Mouse (Mus musculus): ENCODE measurements around the gene Anks1b. TPM values are rescaled to one million over a fixed set of nuclear protein-coding genes. Genes with fewer than 3 reads are reported as not detected.

Anks1b gene
- polyA plus RNA-seq, 1 experiment from 2014 or later: 96.8 TPM

DNA sequence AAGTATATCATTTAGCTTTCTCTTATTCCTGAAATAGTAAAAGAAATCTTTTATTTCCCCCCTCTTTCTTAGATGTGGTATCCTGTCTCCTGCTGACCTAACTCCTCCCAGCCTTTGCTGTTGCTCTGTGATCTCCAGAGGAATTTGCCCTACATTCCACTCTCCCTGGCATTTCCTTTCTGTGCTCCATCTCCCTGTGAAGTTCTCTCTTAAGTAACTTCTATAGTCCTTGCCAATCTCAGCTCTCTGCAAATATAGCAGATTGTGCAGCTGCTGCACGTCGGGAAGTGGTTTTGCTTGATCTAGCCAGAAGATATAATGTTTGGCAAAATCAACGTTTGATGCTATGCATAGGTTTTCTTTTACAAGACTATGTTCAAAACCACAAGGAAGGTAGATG is 673.3 kb downstream of the Anks1b start:
- Histone ChIP-seq H3K9ac (no peak overlapping the region), H3K4me2 (no peak overlapping the region), H3K27ac (no peak overlapping the region), H3K9me3 (0 out of 2 replicates have a peak, but pooled peaks cover 3% of the 10 kb centered on the region), H3K27me3 (replicated peaks) (no peaks in the 10 kb centered on the region), H3K36me3 (replicated peaks) (no peaks in the 10 kb centered on the region), H3K4me1 (no peaks in the 10 kb centered on the region), H3K4me3 (no peak overlapping the region)
- no peak for ATAC-seq (replicated peaks)
- WGBS: 58% methylated on average over 3 of the region's 3 CpGs

DNA sequence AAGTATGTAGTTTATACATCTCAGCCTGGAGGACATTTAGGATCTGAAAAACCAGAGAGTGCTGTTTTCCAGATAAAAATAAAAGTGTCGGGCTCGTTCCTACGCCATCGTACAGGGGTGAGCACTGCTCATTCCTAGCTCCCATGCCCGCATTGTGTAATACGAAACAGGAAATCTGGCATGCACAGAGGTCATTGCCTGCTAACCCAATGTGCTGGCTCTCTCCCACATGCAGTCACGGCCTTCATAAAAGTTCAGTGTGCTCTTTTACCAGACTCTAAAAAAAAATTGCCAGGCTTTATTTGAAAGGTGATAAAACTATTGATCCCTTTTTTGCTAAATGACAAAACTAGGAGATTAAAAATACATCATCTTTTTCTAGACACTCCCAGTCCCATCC is 689.6 kb downstream of the Anks1b start:
- 88% methylated on average over 7 of the region's 7 CpGs for WGBS
- H3K27me3 ChIP-seq (replicated peaks): no peaks in the 10 kb centered on the region
- no peaks in the 10 kb centered on the region for H3K36me3 ChIP-seq (replicated peaks)

DNA sequence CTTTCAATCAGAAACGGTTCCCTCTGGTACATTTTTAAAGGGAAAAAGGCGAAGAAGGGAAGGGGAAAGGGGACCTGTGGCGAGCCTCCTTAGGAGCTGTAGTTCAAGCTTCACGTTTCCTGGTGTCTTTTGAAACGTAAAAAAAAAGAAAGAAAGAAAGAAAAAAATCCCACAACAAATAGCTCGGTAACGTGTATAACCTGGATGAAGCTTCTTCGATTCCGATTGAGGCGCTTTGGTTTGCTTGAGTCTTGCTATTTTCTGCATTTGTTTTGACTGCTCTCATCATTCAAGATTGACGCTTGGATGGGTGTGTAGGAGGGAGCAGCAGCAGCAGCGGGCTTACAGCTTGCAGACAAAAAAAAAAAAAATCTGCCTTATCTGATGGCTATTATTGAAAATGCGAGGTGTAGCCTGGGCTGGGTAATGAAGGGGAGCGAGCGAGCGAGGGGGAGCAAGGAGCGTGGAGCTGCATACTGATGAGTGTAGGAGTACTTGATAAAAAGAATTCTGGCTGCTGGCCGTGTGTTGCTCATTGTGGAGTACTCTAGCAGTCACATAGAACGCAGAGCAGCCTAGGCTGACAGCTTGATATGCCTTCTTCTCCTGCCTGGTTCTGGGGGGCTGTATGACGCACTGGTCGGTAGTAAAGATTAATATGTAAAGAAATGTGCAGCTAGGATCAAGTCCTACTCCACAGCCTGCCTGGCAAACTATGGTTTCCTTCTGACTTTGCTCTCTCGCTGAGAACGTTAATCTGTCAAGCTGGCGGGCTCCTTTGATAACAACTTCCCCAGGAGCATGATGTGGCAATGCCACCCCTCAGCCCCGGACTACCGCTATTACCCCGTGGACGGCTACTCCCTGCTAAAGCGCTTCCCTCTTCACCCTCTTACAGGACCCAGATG is 703.1 kb downstream of the Anks1b start:
- peak overlapping the region; percentile 49 for H3K4me3 ChIP-seq
- 9% methylated on average over 29 of the region's 29 CpGs for WGBS
- 0 out of 2 replicates have a peak, but pooled peaks cover 5% of the 10 kb centered on the region for H3K4me1 ChIP-seq
- H3K27ac ChIP-seq: peak overlapping the region; percentile 88
- ATAC-seq (replicated peaks): peak; percentile 98
- no peaks in the 10 kb centered on the region for H3K27me3 ChIP-seq (replicated peaks)
- peak overlapping the region; percentile 67 for H3K4me2 ChIP-seq
- peak overlapping the region; percentile 50 for H3K9ac ChIP-seq
- no peaks in the 10 kb centered on the region for H3K36me3 ChIP-seq (replicated peaks)
- no peaks in the 10 kb centered on the region for H3K9me3 ChIP-seq

More for the DNA sequence above, 689.6 kb downstream of the Anks1b start:
- no peak overlapping the region for H3K9ac ChIP-seq
- no peaks in the 10 kb centered on the region for H3K4me1 ChIP-seq
- no peaks in the 10 kb centered on the region for H3K9me3 ChIP-seq
- no peak overlapping the region for H3K4me2 ChIP-seq
- ATAC-seq (replicated peaks): no peak
- no peak overlapping the region for H3K4me3 ChIP-seq
- no peak overlapping the region for H3K27ac ChIP-seq

DNA sequence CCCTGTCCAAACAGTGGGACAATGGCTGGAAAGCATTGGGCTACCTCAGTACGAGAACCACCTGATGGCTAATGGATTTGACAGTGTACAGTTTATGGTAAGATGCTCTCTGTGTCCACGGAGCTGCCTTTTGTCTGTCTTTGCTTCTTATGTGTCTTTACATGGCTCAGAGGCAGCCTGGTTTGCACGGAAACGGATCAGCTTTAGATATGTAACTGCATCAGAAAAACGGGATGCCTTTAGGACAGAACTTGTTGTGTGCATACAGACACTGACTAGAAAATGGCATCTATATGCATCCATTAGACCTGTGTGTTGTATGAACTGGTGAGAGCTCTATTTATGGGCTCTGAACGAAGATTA is 703.8 kb downstream of the Anks1b start:
- Histone ChIP-seq H3K9me3 (no peaks in the 10 kb centered on the region), H3K4me3 (peak overlapping the region; percentile 49), H3K27me3 (replicated peaks) (no peaks in the 10 kb centered on the region), H3K27ac (peak overlapping the region; percentile 88), H3K4me2 (peak overlapping the region; percentile 67), H3K4me1 (0 out of 2 replicates have a peak, but pooled peaks cover 5% of the 10 kb centered on the region), H3K9ac (peak overlapping the region; percentile 50), H3K36me3 (replicated peaks) (no peaks in the 10 kb centered on the region)
- 25% methylated on average over 6 of the region's 6 CpGs for WGBS
- ATAC-seq (replicated peaks): peak; percentile 53; the same call in 1 of the 2 replicates

DNA sequence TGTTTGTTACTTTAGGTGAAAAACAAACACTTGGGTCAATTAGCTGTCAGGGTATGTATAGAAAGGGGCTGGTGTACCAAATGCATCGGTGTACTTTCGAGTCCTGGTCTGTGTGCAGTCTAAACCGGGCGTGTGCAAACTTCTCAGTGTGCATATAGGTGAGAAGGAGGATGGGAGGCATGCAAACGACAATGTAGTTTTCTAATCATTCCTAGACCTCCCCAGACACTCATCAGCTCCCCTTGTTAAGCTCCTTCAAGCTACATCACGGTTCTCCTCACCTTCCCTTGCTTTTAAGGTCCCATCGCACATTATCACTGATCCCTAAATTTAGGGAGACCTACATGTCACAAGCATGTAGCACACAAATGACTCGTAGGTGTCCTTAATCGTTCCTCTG is 704.5 kb downstream of the Anks1b start:
- 60% methylated on average over 9 of the region's 9 CpGs for WGBS
- Histone ChIP-seq H3K9me3 (no peaks in the 10 kb centered on the region), H3K36me3 (replicated peaks) (no peaks in the 10 kb centered on the region), H3K27ac (peak overlapping the region; percentile 88), H3K4me1 (0 out of 2 replicates have a peak, but pooled peaks cover 5% of the 10 kb centered on the region), H3K4me2 (peak overlapping the region; percentile 67), H3K4me3 (peak overlapping the region; percentile 49), H3K9ac (peak overlapping the region; percentile 50), H3K27me3 (replicated peaks) (no peaks in the 10 kb centered on the region)
- 0 out of 2 replicates have a peak, but pooled peaks have one; percentile 10 for ATAC-seq (replicated peaks)

DNA sequence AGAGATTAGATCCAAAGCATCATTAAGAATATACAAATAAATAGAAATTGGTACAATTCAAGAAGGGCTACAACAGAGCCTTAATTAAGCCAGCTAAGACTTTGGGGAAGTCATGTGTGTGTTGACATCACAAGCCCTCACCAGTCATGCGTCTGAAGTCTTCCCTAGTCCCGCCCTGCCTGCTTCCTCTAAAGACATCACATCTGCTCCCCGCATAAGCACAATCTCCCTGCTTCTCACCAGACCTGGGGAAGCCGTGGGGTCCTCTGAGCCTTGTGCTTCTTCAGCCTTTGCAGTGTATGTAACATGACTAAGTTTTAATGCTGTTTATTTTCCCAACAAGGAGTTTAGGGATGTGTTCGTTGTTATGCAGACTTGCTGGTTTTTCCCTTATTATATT is 706.7 kb downstream of the Anks1b start:
- H3K4me2 ChIP-seq: no peak overlapping the region
- WGBS: 80% methylated on average over 5 of the region's 5 CpGs

DNA sequence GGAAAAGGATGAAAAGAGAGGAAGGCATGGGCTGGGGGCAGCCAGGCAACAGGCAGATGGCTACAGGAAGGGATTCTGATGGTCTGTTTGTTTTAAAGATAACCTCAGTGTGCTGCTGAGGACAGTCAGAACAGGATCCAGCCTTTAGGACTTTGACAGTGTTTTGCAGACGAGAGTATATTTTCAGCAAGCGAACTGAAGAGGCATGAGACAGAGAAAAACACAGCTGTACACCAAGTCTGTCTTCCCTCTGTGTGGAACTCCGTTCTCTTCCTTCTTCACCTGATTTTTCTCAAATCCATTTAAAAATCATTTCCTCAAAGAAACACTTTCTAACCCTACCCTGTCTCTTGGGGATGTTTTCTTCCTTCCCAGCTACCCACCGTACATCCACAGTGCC is 710.7 kb downstream of the Anks1b start:
- H3K36me3 ChIP-seq (replicated peaks): no peaks in the 10 kb centered on the region
- H3K4me2 ChIP-seq: no peak overlapping the region
- no peaks in the 10 kb centered on the region for H3K9me3 ChIP-seq
- no peak for ATAC-seq (replicated peaks)
- WGBS: 77% methylated on average over 4 of the region's 4 CpGs
- no peaks in the 10 kb centered on the region for H3K27me3 ChIP-seq (replicated peaks)
- H3K27ac ChIP-seq: no peak overlapping the region
- H3K9ac ChIP-seq: no peak overlapping the region
- no peaks in the 10 kb centered on the region for H3K4me1 ChIP-seq
- H3K4me3 ChIP-seq: no peak overlapping the region

More for the DNA sequence above, 706.7 kb downstream of the Anks1b start:
- no peak overlapping the region for H3K4me3 ChIP-seq
- no peak for ATAC-seq (replicated peaks)
- H3K4me1 ChIP-seq: 0 out of 2 replicates have a peak, but pooled peaks cover 5% of the 10 kb centered on the region
- H3K9me3 ChIP-seq: no peaks in the 10 kb centered on the region
- no peak overlapping the region for H3K9ac ChIP-seq
- no peaks in the 10 kb centered on the region for H3K36me3 ChIP-seq (replicated peaks)
- H3K27ac ChIP-seq: no peak overlapping the region
- H3K27me3 ChIP-seq (replicated peaks): no peaks in the 10 kb centered on the region

DNA sequence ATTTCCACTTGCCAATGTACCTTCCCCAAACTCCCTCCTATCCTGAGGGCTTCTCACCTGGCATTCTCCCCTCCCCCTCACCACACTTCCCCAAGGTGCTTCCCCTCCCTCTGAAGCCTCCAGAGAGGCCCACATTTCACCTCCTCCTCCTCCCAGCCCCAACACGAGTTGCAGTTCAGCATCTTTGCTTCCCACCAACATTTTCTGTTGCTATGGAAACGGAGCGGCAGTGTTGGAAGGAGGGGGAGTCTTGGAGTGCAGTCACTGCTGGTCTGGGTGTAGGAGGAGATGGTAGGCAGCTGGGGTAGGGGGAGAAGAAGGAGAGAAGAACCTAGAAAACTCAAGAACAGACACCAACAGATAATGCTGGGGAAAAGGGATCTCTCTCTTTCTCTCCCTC is 722.8 kb downstream of the Anks1b start:
- peaks cover 16% of the 10 kb centered on the region for H3K4me1 ChIP-seq
- H3K9ac ChIP-seq: no peak overlapping the region
- no peaks in the 10 kb centered on the region for H3K9me3 ChIP-seq
- H3K4me3 ChIP-seq: no peak overlapping the region
- WGBS: 5% methylated on average over 3 of the region's 3 CpGs
- ATAC-seq (replicated peaks): peak; percentile 90
- H3K27ac ChIP-seq: no peak overlapping the region
- H3K4me2 ChIP-seq: peak overlapping the region; percentile 10; the same call in 1 of the 2 replicates
- no peaks in the 10 kb centered on the region for H3K27me3 ChIP-seq (replicated peaks)
- H3K36me3 ChIP-seq (replicated peaks): no peaks in the 10 kb centered on the region

DNA sequence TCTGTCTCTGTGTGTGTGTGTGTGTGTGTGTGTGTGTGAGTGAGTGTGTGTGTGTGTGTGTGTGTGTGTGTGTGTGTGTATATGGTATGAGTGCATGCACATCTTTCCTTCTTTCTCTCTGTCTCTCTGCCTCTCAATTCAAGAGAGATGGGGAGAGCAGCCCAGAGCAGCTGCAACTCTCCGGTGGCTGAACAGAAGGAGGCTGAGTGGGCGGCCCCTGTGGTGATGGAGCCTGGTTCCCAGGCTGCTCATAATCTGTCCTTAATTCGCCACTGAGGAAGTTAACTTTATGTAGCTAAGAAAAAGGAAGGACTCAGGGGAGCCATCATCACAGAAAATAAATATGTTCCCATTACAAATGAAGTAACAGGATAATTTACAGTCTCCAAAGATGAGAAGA is 723.3 kb downstream of the Anks1b start:
- ATAC-seq (replicated peaks): peak; percentile 71
- Histone ChIP-seq H3K4me3 (no peak overlapping the region), H3K27ac (no peak overlapping the region), H3K9ac (no peak overlapping the region), H3K9me3 (no peaks in the 10 kb centered on the region), H3K4me2 (no peak overlapping the region), H3K4me1 (peaks cover 16% of the 10 kb centered on the region), H3K36me3 (replicated peaks) (no peaks in the 10 kb centered on the region), H3K27me3 (replicated peaks) (no peaks in the 10 kb centered on the region)
- WGBS: 3% methylated on average over 3 of the region's 3 CpGs

DNA sequence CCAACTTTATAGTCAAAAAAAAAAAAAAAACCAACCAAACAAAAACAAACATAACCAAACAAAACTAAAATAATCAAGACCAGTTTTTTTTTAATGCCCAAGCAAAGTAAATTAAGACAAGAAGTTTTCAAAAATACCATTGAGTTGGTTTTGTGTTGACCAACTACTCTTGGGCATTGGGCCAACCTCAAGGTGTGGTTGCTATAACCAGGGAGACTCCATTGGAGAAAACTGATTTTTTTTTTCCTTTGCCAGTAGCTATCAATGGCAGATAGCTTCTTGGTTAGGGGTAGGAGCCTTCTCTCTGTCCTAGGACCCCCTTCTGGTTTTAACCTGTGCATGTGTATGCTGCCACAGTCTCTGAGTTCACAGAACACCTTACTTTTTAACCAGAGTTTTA is 725.8 kb downstream of the Anks1b start:
- Histone ChIP-seq H3K4me3 (no peak overlapping the region), H3K9ac (no peak overlapping the region), H3K9me3 (no peaks in the 10 kb centered on the region), H3K4me1 (peaks cover 16% of the 10 kb centered on the region), H3K27ac (no peak overlapping the region), H3K36me3 (replicated peaks) (no peaks in the 10 kb centered on the region), H3K27me3 (replicated peaks) (no peaks in the 10 kb centered on the region), H3K4me2 (no peak overlapping the region)
- no peak for ATAC-seq (replicated peaks)

DNA sequence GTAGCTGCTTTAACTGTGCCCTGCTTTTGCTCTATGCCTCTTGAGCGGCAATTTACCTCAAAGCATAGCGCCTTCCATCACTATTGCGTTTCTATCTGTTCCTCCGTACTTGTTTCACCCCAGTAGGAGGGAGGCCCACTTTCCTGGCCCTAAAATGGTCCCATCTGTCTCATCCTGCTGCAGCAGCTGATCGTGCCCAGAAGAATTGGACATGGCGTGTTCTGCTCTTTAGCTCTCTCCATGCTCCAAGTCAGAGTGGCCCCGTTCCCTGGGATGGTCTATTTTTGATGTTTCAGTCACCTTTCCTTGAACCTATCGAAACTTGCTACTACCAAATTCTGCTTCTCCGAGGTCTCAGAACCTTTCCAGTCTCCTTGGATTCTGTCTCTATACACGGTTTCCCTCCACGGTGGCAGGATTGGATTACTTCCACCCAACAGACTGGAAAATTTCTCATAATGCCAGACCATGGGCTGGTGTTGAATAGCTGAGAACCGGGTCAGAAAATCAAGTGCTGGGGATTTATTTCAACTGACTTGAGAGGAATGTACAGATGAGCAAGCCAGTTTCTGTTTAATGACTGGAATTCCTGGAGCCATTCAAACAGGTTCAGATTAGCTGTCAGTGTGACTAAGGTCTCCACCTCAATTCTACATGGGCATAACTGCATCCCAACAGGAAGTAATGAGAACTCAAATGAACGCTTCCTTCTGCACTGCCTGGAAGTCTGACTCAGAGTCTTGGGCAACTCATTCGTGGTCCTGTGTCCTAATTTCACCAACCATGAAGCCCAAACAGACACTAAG is 726.6 kb downstream of the Anks1b start:
- H3K9me3 ChIP-seq: no peaks in the 10 kb centered on the region
- WGBS: 84% methylated on average over 14 of the region's 14 CpGs
- H3K36me3 ChIP-seq (replicated peaks): no peaks in the 10 kb centered on the region
- no peak overlapping the region for H3K9ac ChIP-seq
- peaks cover 16% of the 10 kb centered on the region for H3K4me1 ChIP-seq
- no peak overlapping the region for H3K27ac ChIP-seq
- no peak overlapping the region for H3K4me3 ChIP-seq
- no peaks in the 10 kb centered on the region for H3K27me3 ChIP-seq (replicated peaks)
- no peak overlapping the region for H3K4me2 ChIP-seq
- no peak for ATAC-seq (replicated peaks)

DNA sequence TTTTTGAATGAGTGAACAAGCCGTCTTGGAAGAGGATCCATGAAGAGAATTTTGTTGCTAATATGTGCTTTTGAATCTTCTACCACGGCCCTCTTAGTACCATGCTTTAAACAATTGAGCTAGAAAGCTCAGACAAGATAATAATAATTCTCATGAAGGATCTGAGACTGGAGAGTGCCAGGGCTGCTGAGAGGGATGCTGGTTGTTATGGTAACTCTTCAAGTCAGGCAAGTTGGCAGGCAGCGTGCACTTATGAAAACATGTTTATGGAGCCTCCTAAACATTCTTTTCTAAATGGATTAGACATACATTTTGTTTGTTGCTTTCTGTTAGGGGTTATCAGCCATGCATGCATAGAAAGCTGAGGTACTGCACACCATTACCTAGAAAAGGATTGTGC is 734.3 kb downstream of the Anks1b start:
- H3K27ac ChIP-seq: no peak overlapping the region
- H3K4me1 ChIP-seq: no peaks in the 10 kb centered on the region
- no peaks in the 10 kb centered on the region for H3K9me3 ChIP-seq
- H3K36me3 ChIP-seq (replicated peaks): no peaks in the 10 kb centered on the region
- no peak overlapping the region for H3K4me2 ChIP-seq
- no peak for ATAC-seq (replicated peaks)
- no peaks in the 10 kb centered on the region for H3K27me3 ChIP-seq (replicated peaks)
- WGBS: 48% methylated on average over 3 of the region's 3 CpGs
- no peak overlapping the region for H3K9ac ChIP-seq
- H3K4me3 ChIP-seq: no peak overlapping the region

Measured in midbrain, embryonic 15.5 days (tissue).